Mouse (Mus musculus) bone marrow, adult 2 months (tissue): ENCODE measurements around the gene 1110051M20Rik. TPM values are rescaled to one million over a fixed set of nuclear protein-coding genes. Genes with fewer than 3 reads are reported as not detected.

Source experiments
- H3K27ac ChIP-seq: fragments of 200-500 bp; 2 replicates; pipeline ENCODE4 v1.5.1; 2012; ENCODE audit warnings: low read depth, mild to moderate bottlenecking, control low read depth, inconsistent platforms, low read length; ENCODE audit not compliant: control insufficient read depth, poor library complexity, insufficient read depth
- H3K4me1 ChIP-seq: fragments of 200-500 bp; 2 replicates; pipeline ENCODE4 v1.6.1; 2011; ENCODE audit warnings: low read length; ENCODE audit not compliant: control insufficient read depth, insufficient read depth
- H3K4me3 ChIP-seq: fragments of 200-500 bp; replicated peaks from 2 replicates; pipeline ENCODE3; 2011; ENCODE audit warnings: mild to moderate bottlenecking, low read depth, low read length, control low read depth; ENCODE audit not compliant: control insufficient read depth
- CTCF ChIP-seq: fragments of 200-500 bp; IDR thresholded peaks from 2 replicates; pipeline ENCODE4 v1.5.1; 2011; ENCODE audit warnings: low read length, control low read depth; ENCODE audit not compliant: control insufficient read depth, insufficient read depth
- POLR2A ChIP-seq: fragments of 200-500 bp; IDR thresholded peaks from 2 replicates; pipeline ENCODE4 v1.6.1; 2011; ENCODE audit warnings: low read depth, mild to moderate bottlenecking, control low read depth, low read length, borderline replicate concordance; ENCODE audit not compliant: control insufficient read depth
- WGBS: fragments of 180-500 bp; shearing (Covaris S2); methylation state at CpG from one replicate; pipeline ENCODE4 v1.1.7; 2018; 5-methylcytosine and 5-hydroxymethylcytosine counted together
- polyA plus RNA-seq: library from polyadenylated mRNA; stranded (reverse); fragments of >200 nt; gene quantifications from 2 replicates; pipeline ENCODE4 v1.2.4, GENCODE M21; 2011; ENCODE audit warnings: low replicate concordance; ENCODE audit not compliant: missing spikeins, insufficient read depth, insufficient read length

The 1110051M20Rik gene
- polyA plus RNA-seq, 1 experiment: 7.8 TPM

GRCm38 (mm10) chr2:91456491-91457100, 12.1 kb upstream of the 1110051M20Rik start:
- Histone ChIP-seq H3K27ac (no peak overlapping the region), H3K4me3 (no peak overlapping the region), H3K4me1 (no peaks in the 10 kb centered on the region; the same call in 1 of the 2 replicates)
- WGBS: 42% methylated on average over 9 of the region's 9 CpGs
- no peak for TF ChIP-seq CTCF
- TF ChIP-seq POLR2A: no peak

GRCm38 (mm10) chr2:91455826-91456225, 11.3 kb upstream of the 1110051M20Rik start:
- Histone ChIP-seq H3K4me3 (no peak overlapping the region), H3K27ac (no peak overlapping the region), H3K4me1 (no peaks in the 10 kb centered on the region; the same call in 1 of the 2 replicates)
- TF ChIP-seq CTCF: no peak
- TF ChIP-seq POLR2A: no peak
- 4% methylated on average over 4 of the region's 4 CpGs for whole genome bisulfite sequencing

GRCm38 (mm10) chr2:91454434-91454833, 9.9 kb upstream of the 1110051M20Rik start:
- Histone ChIP-seq H3K4me1 (no peaks in the 10 kb centered on the region; the same call in 1 of the 2 replicates), H3K4me3 (no peak overlapping the region), H3K27ac (no peak overlapping the region)
- TF ChIP-seq POLR2A (no peak), CTCF (no peak)
- 82% methylated on average over 3 of the region's 3 CpGs for WGBS

GRCm38 (mm10) chr2:91453231-91454075, 8.9 kb upstream of the 1110051M20Rik start:
- H3K27ac ChIP-seq: no peak overlapping the region
- TF ChIP-seq CTCF: no peak
- TF ChIP-seq POLR2A: no peak
- no peak overlapping the region for H3K4me3 ChIP-seq
- H3K4me1 ChIP-seq: no peaks in the 10 kb centered on the region
- WGBS: 55% methylated on average over 9 of the region's 9 CpGs

GRCm38 (mm10) chr2:91452658-91453057, 8.2 kb upstream of the 1110051M20Rik start:
- 67% methylated on average over 8 of the region's 8 CpGs for WGBS
- Histone ChIP-seq H3K4me3 (no peak overlapping the region), H3K4me1 (no peaks in the 10 kb centered on the region), H3K27ac (no peak overlapping the region)
- no peak for TF ChIP-seq POLR2A

- Histone ChIP-seq H3K4me1 (no peaks in the 10 kb centered on the region), H3K27ac (no peak overlapping the region), H3K4me3 (no peak overlapping the region)
- 76% methylated on average over 9 of the region's 9 CpGs for WGBS
- TF ChIP-seq POLR2A (no peak), CTCF (no peak)
Observed at GRCm38 (mm10) chr2:91450316-91450715, 5.8 kb upstream of the 1110051M20Rik start.

GRCm38 (mm10) chr2:91449662-91450061, 5.2 kb upstream of the 1110051M20Rik start:
- Histone ChIP-seq H3K27ac (no peak overlapping the region), H3K4me3 (no peak overlapping the region), H3K4me1 (no peaks in the 10 kb centered on the region)
- TF ChIP-seq POLR2A (no peak), CTCF (no peak)
- 78% methylated on average over 1 of the region's 1 CpGs for WGBS

GRCm38 (mm10) chr2:91442241-91442640, 2.3 kb downstream of the 1110051M20Rik start:
- Histone ChIP-seq H3K4me1 (no peaks in the 10 kb centered on the region), H3K4me3 (no peak overlapping the region), H3K27ac (no peak overlapping the region)
- WGBS: 67% methylated on average over 1 of the region's 1 CpGs
- TF ChIP-seq CTCF: no peak
- TF ChIP-seq POLR2A: no peak
